Mouse (Mus musculus): ENCODE measurements around the gene Slc47a1. TPM values are rescaled to one million over a fixed set of nuclear protein-coding genes. Genes with fewer than 3 reads are reported as not detected.

Gene Slc47a1
- polyA plus RNA-seq, 1 experiment from 2014 or later, result not detected

GRCm38 (mm10) chr11:61349337-61349736 lies 28.8 kb downstream of the Slc47a1 start:
- Histone ChIP-seq H3K36me3 (no peaks in the 10 kb centered on the region), H3K9ac (replicated peaks) (no peak overlapping the region), H3K27ac (no peak overlapping the region), H3K4me1 (replicated peaks) (no peaks in the 10 kb centered on the region; the same call in 1 of the 2 replicates), H3K27me3 (peaks cover 29% of the 10 kb centered on the region), H3K4me2 (no peak overlapping the region), H3K9me3 (no peaks in the 10 kb centered on the region), H3K4me3 (replicated peaks) (no peak overlapping the region)
- ATAC-seq (ENCODE audit: insufficient number of reproducible peaks, insufficient read depth, low FRiP score, low TSS enrichment, low read depth), result no peak
- WGBS, result 6% methylated on average over 8 of the region's 8 CpGs

- H3K4me3 ChIP-seq (replicated peaks), result no peak overlapping the region
- H3K27ac ChIP-seq, result no peak overlapping the region
- H3K27me3 ChIP-seq, result peaks cover 61% of the 10 kb centered on the region
- peaks cover 6% of the 10 kb centered on the region; the same call in 1 of the 2 replicates for H3K4me1 ChIP-seq (replicated peaks)
- H3K9me3 ChIP-seq, result no peaks in the 10 kb centered on the region
- no peaks in the 10 kb centered on the region for H3K36me3 ChIP-seq
- no peak overlapping the region for H3K4me2 ChIP-seq
- ATAC-seq (ENCODE audit: insufficient number of reproducible peaks, insufficient read depth, low FRiP score, low TSS enrichment, low read depth), result no peak
- 61% methylated on average over 8 of the region's 8 CpGs for WGBS
- H3K9ac ChIP-seq (replicated peaks), result no peak overlapping the region
Measured at GRCm38 (mm10) chr11:61346133-61346532, 32.0 kb downstream of the Slc47a1 start.

GRCm38 (mm10) chr11:61342505-61343420 lies 35.4 kb downstream of the Slc47a1 start, which contains the start of gene Slc47a2:
Gene Slc47a2, minus strand, starts transcription at chr11:61342860.
- no peak for ATAC-seq (ENCODE audit: insufficient number of reproducible peaks, insufficient read depth, low FRiP score, low TSS enrichment, low read depth)
- Histone ChIP-seq H3K4me3 (replicated peaks) (peak within 1 kb of the TSS; percentile 43), H3K27me3 (peaks cover 73% of the 10 kb centered on the region), H3K36me3 (no peaks in the 10 kb centered on the region), H3K4me2 (peak within 1 kb of the TSS; percentile 72), H3K9me3 (no peaks in the 10 kb centered on the region), H3K4me1 (replicated peaks) (peaks cover 6% of the 10 kb centered on the region; the same call in 1 of the 2 replicates), H3K27ac (no peak within 1 kb of the TSS), H3K9ac (replicated peaks) (0 out of 2 replicates have a peak within 1 kb of the TSS, but pooled peaks have one; percentile 31)
- WGBS, result 4% methylated on average over 61 of the region's 61 CpGs

GRCm38 (mm10) chr11:61341971-61342370 lies 36.2 kb downstream of the Slc47a1 start:
- Histone ChIP-seq H3K4me1 (replicated peaks) (peaks cover 6% of the 10 kb centered on the region; the same call in 1 of the 2 replicates), H3K27ac (no peak overlapping the region), H3K27me3 (peaks cover 66% of the 10 kb centered on the region), H3K4me3 (replicated peaks) (peak overlapping the region; percentile 43), H3K4me2 (peak overlapping the region; percentile 72), H3K9me3 (no peaks in the 10 kb centered on the region), H3K36me3 (no peaks in the 10 kb centered on the region), H3K9ac (replicated peaks) (no peak overlapping the region)
- ATAC-seq (ENCODE audit: insufficient number of reproducible peaks, insufficient read depth, low FRiP score, low TSS enrichment, low read depth), result no peak
- 21% methylated on average over 10 of the region's 10 CpGs for WGBS

- WGBS, result 79% methylated on average over 4 of the region's 4 CpGs
- Histone ChIP-seq H3K4me3 (replicated peaks) (no peak overlapping the region), H3K4me1 (replicated peaks) (peaks cover 6% of the 10 kb centered on the region; the same call in 1 of the 2 replicates), H3K27me3 (peaks cover 66% of the 10 kb centered on the region), H3K9ac (replicated peaks) (no peak overlapping the region), H3K9me3 (no peaks in the 10 kb centered on the region), H3K4me2 (no peak overlapping the region), H3K36me3 (no peaks in the 10 kb centered on the region), H3K27ac (no peak overlapping the region)
- ATAC-seq (ENCODE audit: insufficient number of reproducible peaks, insufficient read depth, low FRiP score, low TSS enrichment, low read depth), result no peak
Measured at GRCm38 (mm10) chr11:61341233-61341632, 36.9 kb downstream of the Slc47a1 start.

- Histone ChIP-seq H3K9ac (replicated peaks) (no peak overlapping the region), H3K9me3 (no peaks in the 10 kb centered on the region), H3K27ac (no peak overlapping the region), H3K4me1 (replicated peaks) (peaks cover 6% of the 10 kb centered on the region; the same call in 1 of the 2 replicates), H3K4me3 (replicated peaks) (no peak overlapping the region), H3K4me2 (no peak overlapping the region), H3K27me3 (peaks cover 58% of the 10 kb centered on the region), H3K36me3 (no peaks in the 10 kb centered on the region)
- ATAC-seq (ENCODE audit: insufficient number of reproducible peaks, insufficient read depth, low FRiP score, low TSS enrichment, low read depth), result no peak
- WGBS, result 71% methylated on average over 4 of the region's 4 CpGs
Measured at GRCm38 (mm10) chr11:61340374-61340773, 37.8 kb downstream of the Slc47a1 start.

GRCm38 (mm10) chr11:61337586-61337985 lies 40.6 kb downstream of the Slc47a1 start:
- H3K27ac ChIP-seq, result no peak overlapping the region
- no peak overlapping the region for H3K4me3 ChIP-seq (replicated peaks)
- 81% methylated on average over 10 of the region's 10 CpGs for WGBS
- H3K4me1 ChIP-seq (replicated peaks), result peaks cover 3% of the 10 kb centered on the region; the same call in 1 of the 2 replicates
- peaks cover 33% of the 10 kb centered on the region for H3K27me3 ChIP-seq
- H3K9ac ChIP-seq (replicated peaks), result no peak overlapping the region
- ATAC-seq (ENCODE audit: insufficient number of reproducible peaks, insufficient read depth, low FRiP score, low TSS enrichment, low read depth), result no peak
- no peaks in the 10 kb centered on the region for H3K9me3 ChIP-seq
- H3K4me2 ChIP-seq, result no peak overlapping the region
- H3K36me3 ChIP-seq, result no peaks in the 10 kb centered on the region

- ATAC-seq (ENCODE audit: insufficient number of reproducible peaks, insufficient read depth, low FRiP score, low TSS enrichment, low read depth), result no peak
- H3K27ac ChIP-seq, result no peak overlapping the region
- H3K4me1 ChIP-seq (replicated peaks), result no peaks in the 10 kb centered on the region
- no peak overlapping the region for H3K4me3 ChIP-seq (replicated peaks)
- H3K9me3 ChIP-seq, result no peaks in the 10 kb centered on the region
- no peaks in the 10 kb centered on the region for H3K36me3 ChIP-seq
- peaks cover 10% of the 10 kb centered on the region for H3K27me3 ChIP-seq
- no peak overlapping the region for H3K9ac ChIP-seq (replicated peaks)
- 77% methylated on average over 10 of the region's 10 CpGs for WGBS
- H3K4me2 ChIP-seq, result no peak overlapping the region
Measured at GRCm38 (mm10) chr11:61320904-61321687, 57.0 kb downstream of the Slc47a1 start.

- H3K9ac ChIP-seq (replicated peaks), result no peak overlapping the region
- WGBS, result 63% methylated on average over 3 of the region's 3 CpGs
- H3K4me2 ChIP-seq, result no peak overlapping the region
- H3K27me3 ChIP-seq, result peaks cover 10% of the 10 kb centered on the region
- H3K9me3 ChIP-seq, result no peaks in the 10 kb centered on the region
- H3K4me1 ChIP-seq (replicated peaks), result no peaks in the 10 kb centered on the region
- H3K27ac ChIP-seq, result no peak overlapping the region
- ATAC-seq (ENCODE audit: insufficient number of reproducible peaks, insufficient read depth, low FRiP score, low TSS enrichment, low read depth), result no peak
- H3K4me3 ChIP-seq (replicated peaks), result no peak overlapping the region
- H3K36me3 ChIP-seq, result no peaks in the 10 kb centered on the region
Measured at GRCm38 (mm10) chr11:61319923-61320567, 58.1 kb downstream of the Slc47a1 start.

- WGBS, result 59% methylated on average over 12 of the region's 12 CpGs
- Histone ChIP-seq H3K4me2 (no peak overlapping the region), H3K27me3 (peaks cover 10% of the 10 kb centered on the region), H3K27ac (no peak overlapping the region), H3K4me1 (replicated peaks) (no peaks in the 10 kb centered on the region), H3K9me3 (no peaks in the 10 kb centered on the region), H3K36me3 (no peaks in the 10 kb centered on the region), H3K4me3 (replicated peaks) (no peak overlapping the region), H3K9ac (replicated peaks) (no peak overlapping the region)
- ATAC-seq (ENCODE audit: insufficient number of reproducible peaks, insufficient read depth, low FRiP score, low TSS enrichment, low read depth), result no peak
Measured at GRCm38 (mm10) chr11:61319233-61319922, 58.8 kb downstream of the Slc47a1 start.

All from limb, embryonic 12.5 days (tissue).